Mouse (Mus musculus) bone marrow macrophage, adult 2 months (primary cell): Measurements from ENCODE around the gene Ubqln5.

Experiments
- CTCF ChIP-seq: IDR thresholded peaks from 2 replicates; pipeline ENCODE4 v1.5.1; 2012; ENCODE audit warnings: low read depth, mild to moderate bottlenecking, low read length, moderate library complexity
- POLR2A ChIP-seq: IDR thresholded peaks from 2 replicates; pipeline ENCODE4 v1.6.1; 2012; ENCODE audit warnings: mild to moderate bottlenecking, low read depth, low read length, borderline replicate concordance

DNA sequence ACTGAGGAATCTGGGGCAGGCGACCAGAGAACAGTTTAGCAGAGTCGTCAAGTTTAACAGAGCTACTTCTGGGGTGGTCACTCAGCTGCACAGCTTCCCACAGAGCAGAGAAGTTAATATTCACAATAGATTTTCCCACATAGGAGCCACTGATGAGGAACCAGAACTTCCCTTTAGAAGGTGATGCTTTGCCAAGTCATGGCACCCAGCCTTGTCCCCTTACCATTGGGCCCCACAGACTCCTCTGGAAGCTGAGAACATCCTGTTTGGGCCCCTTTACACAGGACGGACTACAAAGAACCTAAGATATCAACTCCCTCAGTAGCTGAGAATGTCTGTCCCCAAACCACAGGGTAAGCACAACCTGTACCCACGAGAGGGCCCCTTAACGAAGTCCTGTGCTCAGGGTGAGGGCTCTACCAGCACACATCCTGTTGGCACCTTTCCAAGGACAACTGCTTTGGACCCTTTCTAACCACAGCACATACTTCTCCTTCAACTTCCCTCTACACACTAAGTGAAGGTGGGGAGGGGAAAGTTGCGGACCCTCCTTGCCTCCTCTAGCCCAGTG lies 40.1 kb upstream of the Ubqln5 start:
- TF ChIP-seq CTCF (no peak), POLR2A (no peak)
